Mouse (Mus musculus) ES-E14 (cell line): ENCODE data around the gene Rev3l.

Source experiments
- CHD2 ChIP-seq: IDR thresholded peaks from 2 replicates; pipeline ENCODE4 v1.6.1; 2014; ENCODE audit warnings: mild to moderate bottlenecking, low read depth, low read length, inconsistent platforms
- HCFC1 ChIP-seq: IDR thresholded peaks from 2 replicates; pipeline ENCODE4 v1.6.1; 2012; ENCODE audit warnings: low read length, inconsistent platforms, borderline replicate concordance; ENCODE audit not compliant: insufficient read depth
- MAFK ChIP-seq: IDR thresholded peaks from 2 replicates; pipeline ENCODE4 v1.6.1; 2014; ENCODE audit warnings: mild to moderate bottlenecking, low read depth, low read length, inconsistent platforms; ENCODE audit not compliant: insufficient read depth
- ZNF384 ChIP-seq: IDR thresholded peaks from 2 replicates; pipeline ENCODE4 v1.6.1; 2012; ENCODE audit warnings: low read depth, low read length, inconsistent platforms

- TF ChIP-seq CHD2 (no peak), MAFK (no peak), ZNF384 (no peak), HCFC1 (no peak)
Measured at GRCm38 (mm10) chr10:39904191-39904590, 172.3 kb downstream of the Rev3l start.
